Mouse (Mus musculus) cerebellum, adult 2 months (tissue): ENCODE measurements around the gene Cdr2.

ENCODE experiments used
- CTCF ChIP-seq: fragments of 200-500 bp; IDR thresholded peaks from 2 replicates; pipeline ENCODE4 v1.5.1; 2011; ENCODE audit warnings: low read depth, mild to moderate bottlenecking, control low read depth, low read length, moderate library complexity, borderline replicate concordance; ENCODE audit not compliant: insufficient read depth
- POLR2A ChIP-seq: fragments of 200-500 bp; IDR thresholded peaks from 2 replicates; pipeline ENCODE4 v1.6.1; 2011; ENCODE audit warnings: low read length, control low read depth, borderline replicate concordance; ENCODE audit not compliant: insufficient read depth

DNA sequence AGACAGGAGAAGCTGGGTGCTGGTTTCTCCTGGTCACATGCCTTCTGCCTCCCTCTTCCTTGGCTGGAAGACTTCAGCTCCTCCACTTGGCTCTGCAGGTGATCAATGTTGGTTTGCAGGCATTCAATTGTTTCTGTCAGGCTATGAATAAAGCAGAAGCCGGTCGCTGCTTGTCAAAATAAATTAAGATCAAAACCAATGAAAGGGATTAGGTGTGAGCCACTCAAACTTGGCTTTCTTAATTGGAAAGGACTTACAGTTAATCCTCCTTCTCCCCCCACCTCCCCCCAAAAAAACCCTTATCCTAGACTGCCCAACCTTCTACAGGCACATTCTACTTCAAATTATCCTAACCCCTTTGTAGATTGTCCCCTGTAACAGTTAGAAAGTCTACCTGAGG lies 22.0 kb downstream of the Cdr2 start:
- TF ChIP-seq CTCF = no peak
- TF ChIP-seq POLR2A = no peak
